Mouse (Mus musculus) testis, adult 2 months (tissue): ENCODE measurements around the gene Olfr522.

Experiments
- CTCF ChIP-seq: fragments of 200-500 bp; IDR thresholded peaks from 2 replicates; pipeline ENCODE4 v1.5.1; 2012; ENCODE audit warnings: low read depth, mild to moderate bottlenecking, inconsistent platforms, low read length, moderate library complexity; ENCODE audit not compliant: control insufficient read depth, insufficient read depth, insufficient replicate concordance
- POLR2A ChIP-seq: fragments of 200-500 bp; IDR thresholded peaks from 2 replicates; pipeline ENCODE4 v1.6.1; 2012; ENCODE audit warnings: low read depth, mild to moderate bottlenecking, inconsistent platforms, low read length, moderate library complexity; ENCODE audit not compliant: control insufficient read depth

GRCm38 (mm10) chr7:140208677-140209076, 44.1 kb upstream of the Olfr522 start:
- TF ChIP-seq CTCF (no peak), POLR2A (no peak)
